Mouse (Mus musculus) spleen, adult 18-20 months (tissue): ENCODE measurements at regions not wholly inside any gene's neighbourhood (a gene's known extent, or its start where the extent isn't known, plus 50 kb on each side); places are given as distances from the start of the nearest gene placed in this dataset.

Experiments
- DNase-seq, 2 experiments: peaks; one replicate each; pipeline ENCODE4 v3.0.0; 2022; ENCODE audit warnings: mixed read lengths in 2 of 2

DNA sequence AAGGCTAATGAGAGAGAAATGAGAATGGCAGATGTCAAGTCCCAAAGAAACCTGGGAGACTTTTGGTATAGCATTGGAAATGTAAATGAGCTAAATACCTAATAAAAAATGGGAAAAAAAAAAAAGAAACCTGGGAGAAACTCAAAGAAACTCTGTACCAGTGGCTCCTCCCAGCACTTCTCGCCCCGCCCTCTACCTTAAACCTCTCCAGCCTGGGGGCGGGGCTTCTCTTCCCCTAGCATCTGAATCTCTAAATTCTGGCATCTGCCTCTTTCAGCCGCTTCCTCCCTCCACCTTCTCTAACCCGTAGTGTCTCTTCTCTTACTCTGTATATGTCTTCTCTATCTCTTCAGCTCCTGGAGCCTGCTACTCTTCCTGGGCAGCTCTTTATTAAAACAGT, 53.2 kb downstream of the Gpr6 start:
- DNase-seq: no peak

DNA sequence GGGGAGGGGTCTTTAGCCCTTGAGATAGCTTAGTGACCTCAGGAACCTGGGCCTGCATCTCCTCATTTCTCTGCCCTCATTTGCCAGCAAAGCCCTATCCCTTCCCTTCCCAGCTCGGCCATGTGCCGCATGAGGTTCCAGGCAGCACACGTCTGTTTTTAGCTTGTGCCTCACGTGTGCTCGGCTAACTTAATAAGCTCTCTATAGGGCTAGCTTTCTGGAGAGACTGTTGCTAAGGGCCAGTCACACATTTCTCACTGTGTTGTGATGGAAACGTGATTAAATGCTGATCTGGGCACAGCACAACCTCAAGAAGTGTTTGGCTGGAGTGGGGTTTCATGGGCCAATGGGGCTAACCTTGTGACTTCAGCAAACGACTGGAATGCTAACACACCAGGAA, 55.5 kb downstream of the Gpr6 start:
- no peak for DNase-seq

DNA sequence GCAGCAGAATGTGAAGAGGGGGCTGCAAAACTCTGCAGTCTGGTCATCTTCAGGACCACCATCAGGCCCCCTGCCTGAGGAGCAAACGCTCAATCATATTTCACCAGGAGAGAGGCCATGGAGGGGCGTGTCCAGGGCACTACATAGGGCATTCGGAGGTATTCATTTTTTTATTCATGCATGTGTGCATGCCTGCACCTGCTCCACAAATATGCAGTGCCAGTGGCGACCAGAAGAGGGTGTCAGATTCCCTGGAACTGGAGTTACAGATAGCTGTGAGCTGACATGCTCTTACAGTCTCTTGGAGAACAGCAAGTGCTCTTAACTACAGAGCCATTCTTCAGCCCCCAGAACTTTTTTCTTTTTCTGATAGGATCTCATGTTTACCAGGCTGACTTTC, 56.4 kb downstream of the Gpr6 start:
- DNase-seq: no peak

DNA sequence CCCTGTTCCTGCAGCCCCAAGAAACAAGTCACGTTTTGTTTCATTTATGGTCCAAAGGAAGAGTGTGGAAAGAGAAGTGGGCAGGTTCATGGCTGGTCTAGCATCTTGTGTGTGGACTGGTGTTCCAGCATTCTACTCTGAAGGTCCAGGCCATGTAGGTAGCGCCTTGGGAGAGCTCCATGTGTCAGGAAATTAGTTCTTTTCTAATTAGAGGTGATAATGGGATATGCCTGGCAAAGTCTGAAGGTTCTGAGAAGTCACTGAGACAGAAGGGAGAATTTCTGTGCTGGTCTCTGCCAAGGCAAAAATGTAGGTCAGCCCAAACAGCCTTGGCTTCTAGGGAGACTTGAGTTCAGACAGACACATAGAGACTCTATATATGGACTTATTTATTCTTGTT, 61.5 kb downstream of the Gpr6 start:
- DNase-seq: no peak

DNA sequence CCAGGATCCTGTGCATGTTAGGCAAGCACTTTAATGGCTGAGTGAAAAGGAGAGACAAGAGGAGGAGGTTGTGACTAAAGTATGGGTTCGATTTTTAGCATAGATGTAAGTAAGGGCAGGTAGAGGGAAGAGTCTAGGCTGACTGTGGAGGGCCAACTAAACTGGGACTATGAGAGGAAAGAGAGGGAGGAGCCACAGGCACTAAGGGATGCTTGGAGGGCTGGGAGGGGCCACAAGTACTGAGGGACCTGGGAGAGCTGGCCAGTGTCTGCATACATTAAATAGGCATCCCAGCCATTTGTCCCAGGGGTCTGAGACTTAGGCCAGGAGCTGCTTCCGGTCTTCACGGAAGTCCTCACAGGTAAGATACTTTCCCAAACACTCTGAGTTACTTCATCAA, 64.2 kb downstream of the Gpr6 start:
- DNase-seq: no peak

DNA sequence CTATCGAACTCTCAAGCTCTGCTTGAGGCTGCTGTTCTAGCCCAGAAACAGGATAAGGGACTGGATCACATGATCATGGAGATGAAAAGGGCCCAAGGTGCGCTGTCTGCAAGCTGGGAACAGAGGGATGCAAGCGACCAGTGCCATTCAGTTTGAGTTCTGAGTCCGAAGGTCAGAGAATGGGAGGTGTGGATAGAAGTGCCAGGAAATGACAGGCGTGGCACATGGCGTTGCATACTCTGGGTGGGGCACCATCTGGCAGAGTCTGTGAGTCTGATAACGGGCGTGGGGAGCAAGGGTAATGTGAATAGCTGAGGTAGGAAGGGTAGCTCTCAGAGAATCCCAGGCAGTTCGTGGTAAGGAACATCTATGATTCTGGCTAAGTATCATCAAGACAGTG, 65.5 kb downstream of the Gpr6 start:
- DNase-seq: no peak

DNA sequence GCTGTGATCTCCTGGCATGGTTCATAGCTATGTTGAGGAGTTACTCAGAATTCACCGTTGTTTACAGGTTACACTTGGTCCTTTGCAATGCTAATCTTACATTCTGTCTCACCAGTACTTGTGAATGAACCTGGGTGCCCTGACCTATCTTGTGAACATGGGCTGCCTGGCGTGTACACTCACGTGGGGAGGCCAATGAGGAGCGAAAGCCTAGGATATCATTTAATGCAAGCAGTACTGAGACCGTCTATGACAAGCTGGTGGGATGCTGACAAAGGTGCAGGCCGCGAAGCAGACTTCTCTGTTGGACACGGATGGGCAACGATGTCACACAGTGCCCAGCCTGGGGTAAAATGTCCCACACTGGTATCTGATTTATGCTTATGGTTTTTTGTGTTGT, 66.3 kb downstream of the Gpr6 start:
- no peak for DNase-seq

DNA sequence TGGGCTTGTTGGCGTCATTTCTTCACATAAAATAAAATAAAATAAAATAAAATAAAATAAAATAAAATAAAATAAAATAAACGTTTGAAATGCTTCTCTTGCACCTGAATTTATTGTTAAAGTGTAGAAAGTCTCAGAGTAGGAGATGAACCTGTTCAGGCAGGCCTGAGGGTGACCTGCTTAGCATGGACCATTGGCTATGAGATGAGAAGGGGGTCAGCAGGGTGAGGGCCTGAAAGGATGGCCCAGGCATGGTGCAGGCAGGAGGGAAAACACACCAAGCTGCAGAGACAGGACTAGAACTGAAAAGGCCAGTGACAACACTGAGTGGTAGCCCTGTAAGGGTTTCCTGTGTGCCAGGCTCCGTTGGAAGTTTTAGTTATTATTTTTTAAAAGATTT, 67.3 kb downstream of the Gpr6 start:
- no peak for DNase-seq

DNA sequence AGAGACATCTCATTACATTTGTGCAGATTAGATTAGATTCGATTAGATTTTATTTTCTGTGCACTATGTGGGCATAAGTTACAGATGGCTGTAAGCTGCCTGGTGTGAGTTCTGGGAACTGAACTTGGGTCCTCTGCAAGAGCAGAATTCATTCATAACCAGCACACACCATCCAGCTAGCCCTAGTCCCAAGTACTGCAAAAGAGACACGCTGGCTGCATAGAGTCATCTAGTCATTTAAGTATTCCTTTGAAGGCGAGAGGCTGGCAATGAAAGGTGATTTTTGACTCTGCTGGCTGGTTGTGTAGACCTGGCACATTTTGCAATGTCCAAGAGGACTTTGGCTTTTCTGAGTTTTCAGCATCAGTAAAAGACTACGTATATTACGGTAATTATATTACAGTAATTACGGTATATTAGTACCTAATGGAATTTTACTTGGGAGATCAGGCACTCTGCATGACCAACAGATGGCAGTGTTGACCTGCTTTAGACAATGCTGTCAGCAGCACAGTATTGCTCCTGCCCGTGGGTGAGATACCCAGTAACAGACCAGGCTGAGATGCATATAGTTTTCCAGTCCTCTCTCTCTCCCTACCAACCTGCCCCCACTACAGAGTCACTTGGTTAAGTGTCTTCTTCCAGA, 67.9 kb downstream of the Gpr6 start:
- peak in 1 of 2 experiments; percentile 13 for DNase-seq

DNA sequence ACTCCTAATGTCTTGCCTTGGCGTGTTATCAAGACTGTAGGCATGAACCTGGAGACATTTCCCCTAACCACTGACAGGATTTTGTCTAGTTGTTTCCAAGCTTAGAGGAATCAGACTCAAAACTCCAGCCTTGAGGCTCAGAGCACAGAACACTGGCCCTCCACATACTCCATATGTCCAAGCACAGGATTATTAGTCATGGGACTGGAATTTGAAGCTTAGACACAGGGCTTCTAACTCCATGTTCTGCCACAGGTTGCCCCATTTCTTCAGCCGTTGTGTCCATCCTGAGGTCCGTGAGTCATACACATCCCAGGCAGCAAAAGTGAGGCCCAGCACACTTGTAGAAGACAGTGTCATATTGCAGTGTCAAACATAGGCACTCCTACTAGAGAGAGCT, 68.9 kb downstream of the Gpr6 start:
- no peak for DNase-seq

DNA sequence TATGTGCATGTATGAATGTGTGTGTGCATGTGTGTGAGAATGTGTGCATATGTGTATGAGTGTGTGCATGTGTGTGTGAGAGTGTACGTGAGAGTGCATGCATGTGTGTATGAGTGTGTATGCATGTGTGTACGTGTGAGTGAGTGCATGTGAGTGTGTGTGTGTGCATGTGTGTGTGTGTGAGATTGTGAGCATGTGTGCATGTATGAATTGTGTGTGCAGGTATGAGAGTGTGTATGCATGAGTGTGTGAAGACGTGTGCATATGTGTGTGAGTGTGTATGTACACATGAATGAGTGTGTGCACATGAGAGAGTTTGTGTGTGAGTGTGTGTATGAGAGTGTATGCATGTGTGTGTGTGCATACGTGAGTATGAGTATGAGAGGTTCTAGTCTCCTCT, 71.1 kb downstream of the Gpr6 start:
- DNase-seq: no peak

DNA sequence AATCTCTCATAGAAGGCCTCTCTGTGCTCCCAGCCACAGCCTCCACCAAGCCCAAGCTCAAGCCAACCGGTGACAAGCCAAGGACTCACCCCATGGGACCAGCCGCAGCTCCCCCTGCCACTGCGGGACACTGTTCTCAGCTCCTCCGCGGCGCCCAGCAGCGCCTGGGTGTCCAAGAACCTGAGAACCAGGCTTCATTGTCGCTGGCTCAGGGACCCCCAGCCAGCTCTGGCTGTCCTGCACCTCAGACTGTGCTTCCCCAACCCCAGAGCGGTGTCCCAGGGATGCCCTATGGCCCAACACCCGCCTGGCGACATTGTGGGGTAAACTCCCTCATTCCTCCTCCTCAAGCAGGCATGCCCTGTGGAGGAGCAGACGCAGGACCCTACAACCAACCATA, 72.6 kb downstream of the Gpr6 start:
- no peak for DNase-seq

DNA sequence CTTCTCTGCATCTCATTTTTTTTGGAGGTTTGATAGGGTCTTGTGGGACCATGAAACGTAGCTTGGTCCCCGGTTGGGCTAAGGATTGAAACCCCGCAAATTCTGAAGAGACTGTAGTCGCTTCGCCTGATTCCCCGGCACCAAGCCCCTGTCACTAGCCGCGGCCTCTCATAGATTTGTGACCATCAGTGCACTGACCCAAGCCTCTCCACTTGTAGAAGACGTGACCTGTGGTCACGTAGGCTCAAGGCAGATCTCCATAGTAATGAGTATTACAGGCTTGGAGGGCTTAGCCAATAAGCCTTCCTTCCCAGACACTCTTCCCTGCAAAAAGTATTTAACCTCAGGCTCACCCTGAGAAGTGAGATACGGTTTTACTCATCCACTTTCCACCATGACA, 73.3 kb downstream of the Gpr6 start:
- DNase-seq: no peak

DNA sequence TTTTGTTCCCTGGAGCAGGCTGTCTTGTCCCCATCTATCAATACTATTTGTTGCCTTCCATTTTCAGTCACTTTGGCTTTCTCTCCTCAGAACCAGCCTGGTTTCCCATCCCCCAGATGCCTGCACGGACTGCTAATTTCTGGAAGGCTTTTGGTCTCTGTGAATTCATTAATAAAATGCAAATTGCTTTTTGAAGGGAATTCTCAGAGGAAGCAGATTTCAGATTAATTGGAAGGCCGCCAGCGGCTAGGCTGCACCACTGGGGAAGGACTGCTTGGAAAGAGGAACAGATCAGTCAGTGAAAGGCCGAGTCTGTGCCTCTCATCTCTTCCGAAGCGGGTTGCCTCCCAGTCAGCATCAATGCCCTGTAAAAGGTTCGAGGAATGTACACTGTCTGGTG, 73.8 kb downstream of the Gpr6 start:
- no peak for DNase-seq

DNA sequence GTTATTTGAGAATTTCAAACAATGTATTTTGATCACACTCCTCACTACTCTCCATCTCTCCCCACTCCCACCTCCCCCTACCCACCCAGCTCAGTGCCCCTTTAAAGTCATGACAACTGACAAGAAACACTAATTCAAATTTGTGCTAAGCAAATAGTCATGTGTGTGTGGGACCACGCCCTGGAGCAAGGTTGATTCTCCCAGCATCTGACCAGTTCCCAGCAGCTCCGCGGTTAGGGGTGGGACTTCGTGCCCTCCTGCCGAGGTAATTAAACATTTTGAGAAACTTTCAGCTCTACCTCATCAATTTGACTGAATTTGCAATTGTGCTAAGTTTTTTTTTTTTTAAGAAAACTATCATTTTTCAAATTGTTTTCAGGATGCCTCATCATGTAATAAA, 74.5 kb downstream of the Gpr6 start:
- no peak for DNase-seq
